Mouse (Mus musculus) liver, adult 2 months (tissue): ENCODE data around the gene Cep112.

Experiments
- CTCF ChIP-seq: fragments of 200-500 bp; IDR thresholded peaks from 2 replicates; pipeline ENCODE4 v1.5.1; 2011; ENCODE audit warnings: low read depth, low read length, control low read depth
- POLR2A ChIP-seq: fragments of 200-500 bp; IDR thresholded peaks from 2 replicates; pipeline ENCODE4 v1.6.1; 2011; ENCODE audit warnings: low read length, control low read depth; ENCODE audit not compliant: insufficient read depth; ENCODE audit errors: extremely low read depth

DNA sequence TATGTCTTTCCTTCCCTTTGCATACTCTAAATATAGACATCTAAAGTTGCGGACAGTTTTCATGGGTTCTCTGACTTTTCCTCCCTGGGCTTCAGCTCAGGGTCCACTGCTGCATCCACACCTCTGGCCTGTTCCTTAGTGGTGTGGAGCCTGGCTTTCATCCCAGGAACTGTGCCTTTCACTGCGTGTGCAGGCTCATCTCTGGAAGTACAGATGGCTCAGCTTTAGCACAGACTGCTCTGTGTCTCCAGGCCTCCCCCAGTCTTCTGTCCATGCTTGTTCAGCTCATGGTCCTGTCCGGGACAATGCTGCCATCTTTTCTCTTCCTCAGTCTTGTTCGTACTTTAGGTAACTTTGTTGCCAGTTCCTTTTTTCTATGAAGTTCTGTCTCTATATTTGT lies 133.6 kb downstream of the Cep112 start:
- TF ChIP-seq CTCF (no peak), POLR2A (no peak)
